Mouse (Mus musculus) cerebellum, adult 9-10 months (tissue): ENCODE data around the gene Trim44.
A peak's percentile ranks its signal among the peaks of the same experiment; 100 is the strongest.

ENCODE experiments used
- DNase-seq: peaks from one replicate; pipeline ENCODE4 v3.0.0; 2022

Trim44 gene

GRCm38 (mm10) chr2:102406324-102407304, 1.0 kb downstream of the Trim44 start:
- DNase-seq, result no peak

- DNase-seq, result no peak
Measured at GRCm38 (mm10) chr2:102403982-102404381, 3.6 kb downstream of the Trim44 start.

- no peak for DNase-seq
Measured at GRCm38 (mm10) chr2:102403306-102403705, 4.3 kb downstream of the Trim44 start.

- DNase-seq, result no peak
Measured at GRCm38 (mm10) chr2:102401352-102401692, 6.3 kb downstream of the Trim44 start.

- DNase-seq, result peak; percentile 88
Measured at GRCm38 (mm10) chr2:102400605-102401351, 6.8 kb downstream of the Trim44 start.

GRCm38 (mm10) chr2:102399864-102400604, 7.6 kb downstream of the Trim44 start:
- DNase-seq, result peak; percentile 52

GRCm38 (mm10) chr2:102396493-102396892, 11.1 kb downstream of the Trim44 start:
- DNase-seq, result no peak

- DNase-seq, result no peak
Measured at GRCm38 (mm10) chr2:102393457-102393856, 14.2 kb downstream of the Trim44 start.

- DNase-seq, result no peak
Measured at GRCm38 (mm10) chr2:102385328-102385902, 22.2 kb downstream of the Trim44 start.

- DNase-seq, result no peak
Measured at GRCm38 (mm10) chr2:102384496-102384895, 23.1 kb downstream of the Trim44 start.

- DNase-seq, result no peak
Measured at GRCm38 (mm10) chr2:102384057-102384456, 23.6 kb downstream of the Trim44 start.

- DNase-seq, result no peak
Measured at GRCm38 (mm10) chr2:102383069-102383834, 24.4 kb downstream of the Trim44 start.

GRCm38 (mm10) chr2:102382519-102382918, 25.1 kb downstream of the Trim44 start:
- no peak for DNase-seq

- no peak for DNase-seq
Measured at GRCm38 (mm10) chr2:102380581-102380980, 27.0 kb downstream of the Trim44 start.

- no peak for DNase-seq
Measured at GRCm38 (mm10) chr2:102378928-102379327, 28.7 kb downstream of the Trim44 start.

- no peak for DNase-seq
Measured at GRCm38 (mm10) chr2:102378381-102378780, 29.2 kb downstream of the Trim44 start.

GRCm38 (mm10) chr2:102377370-102377769, 30.3 kb downstream of the Trim44 start:
- DNase-seq, result no peak

GRCm38 (mm10) chr2:102373406-102374105, 34.1 kb downstream of the Trim44 start:
- peak; percentile 51 for DNase-seq

- DNase-seq, result no peak
Measured at GRCm38 (mm10) chr2:102372690-102373089, 34.9 kb downstream of the Trim44 start.

- DNase-seq, result no peak
Measured at GRCm38 (mm10) chr2:102371332-102371731, 36.3 kb downstream of the Trim44 start.

- DNase-seq, result no peak
Measured at GRCm38 (mm10) chr2:102365983-102366545, 41.6 kb downstream of the Trim44 start.
